Mouse (Mus musculus) cerebellum, adult 8-10 months (tissue): ENCODE measurements around the gene Paxbp1.

ENCODE experiments used
- DNase-seq: peaks from one replicate; pipeline ENCODE4 v3.0.0; 2022

Paxbp1 gene

GRCm38 (mm10) chr16:90995498-90995897, 48.8 kb downstream of the Paxbp1 start:
- DNase-seq: no peak

- no peak for DNase-seq
Observed at GRCm38 (mm10) chr16:90995023-90995422, 49.3 kb downstream of the Paxbp1 start.

GRCm38 (mm10) chr16:90989162-90989561, 55.2 kb downstream of the Paxbp1 start:
- no peak for DNase-seq

- DNase-seq: no peak
Observed at GRCm38 (mm10) chr16:90988665-90989064, 55.7 kb downstream of the Paxbp1 start.

- no peak for DNase-seq
Observed at GRCm38 (mm10) chr16:90988039-90988438, 56.3 kb downstream of the Paxbp1 start.

- DNase-seq: no peak
Observed at GRCm38 (mm10) chr16:90971004-90971403, 73.3 kb downstream of the Paxbp1 start.

- no peak for DNase-seq
Observed at GRCm38 (mm10) chr16:90966241-90966640, 78.1 kb downstream of the Paxbp1 start.

- no peak for DNase-seq
Observed at GRCm38 (mm10) chr16:90964302-90964701, 80.0 kb downstream of the Paxbp1 start.
